Mouse (Mus musculus) forelimb bud, embryonic 11.5 days (tissue): ENCODE measurements around the gene Pde10a.
A peak's percentile ranks its signal among the peaks of the same experiment; 100 is the strongest.

Source experiments
- DNase-seq: peaks from one replicate; pipeline ENCODE4 v3.0.0-alpha.2; 2012; ENCODE audit warnings: low read depth, low spot score

The Pde10a gene

DNA sequence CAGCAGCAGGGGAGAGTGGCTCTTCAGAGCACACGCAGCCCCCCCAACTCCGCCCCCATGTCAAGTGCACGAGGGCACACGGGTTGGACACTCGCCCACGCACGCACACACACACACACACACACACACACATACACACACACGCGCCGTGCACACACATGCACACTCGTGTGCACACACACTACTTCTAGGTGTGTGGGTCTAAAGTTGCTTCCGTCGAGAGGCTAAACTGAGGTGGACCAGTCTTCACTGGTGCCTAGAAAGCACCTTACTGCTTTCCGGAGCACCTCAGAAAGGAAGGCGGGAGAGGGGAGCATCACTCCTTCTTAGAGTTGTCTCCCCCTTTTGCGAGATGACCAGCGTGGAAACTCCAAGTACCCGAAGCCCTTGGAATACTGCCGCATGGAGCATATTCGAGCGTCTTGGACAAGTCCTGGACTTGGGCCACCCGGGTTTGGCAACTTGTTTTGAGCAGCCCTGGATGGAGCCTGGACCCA lies at the start of gene Pde10a:
Pde10a (plus strand) TSS at position 148 of the 497 bp plus-strand sequence.
- no peak for DNase-seq

DNA sequence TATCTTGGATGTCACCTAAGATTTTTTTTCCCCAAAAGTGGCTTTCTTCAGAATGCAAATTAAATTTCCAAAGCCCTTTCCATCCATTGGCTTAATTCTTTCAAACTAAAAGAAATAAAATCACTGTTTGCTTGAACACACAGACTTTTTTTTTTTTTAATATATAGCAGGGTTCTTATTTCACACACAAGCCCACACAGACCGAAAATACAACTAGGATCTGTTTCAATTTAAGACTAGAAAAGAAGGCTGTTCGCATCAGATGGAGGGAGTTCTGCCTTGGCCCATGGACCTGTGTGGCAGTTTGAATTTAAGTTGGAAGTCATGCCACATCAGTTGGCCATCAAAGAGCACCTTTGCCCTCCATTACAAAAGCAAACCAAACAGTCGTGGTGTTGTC lies 46.6 kb upstream of the Pde10a start:
- no peak for DNase-seq

DNA sequence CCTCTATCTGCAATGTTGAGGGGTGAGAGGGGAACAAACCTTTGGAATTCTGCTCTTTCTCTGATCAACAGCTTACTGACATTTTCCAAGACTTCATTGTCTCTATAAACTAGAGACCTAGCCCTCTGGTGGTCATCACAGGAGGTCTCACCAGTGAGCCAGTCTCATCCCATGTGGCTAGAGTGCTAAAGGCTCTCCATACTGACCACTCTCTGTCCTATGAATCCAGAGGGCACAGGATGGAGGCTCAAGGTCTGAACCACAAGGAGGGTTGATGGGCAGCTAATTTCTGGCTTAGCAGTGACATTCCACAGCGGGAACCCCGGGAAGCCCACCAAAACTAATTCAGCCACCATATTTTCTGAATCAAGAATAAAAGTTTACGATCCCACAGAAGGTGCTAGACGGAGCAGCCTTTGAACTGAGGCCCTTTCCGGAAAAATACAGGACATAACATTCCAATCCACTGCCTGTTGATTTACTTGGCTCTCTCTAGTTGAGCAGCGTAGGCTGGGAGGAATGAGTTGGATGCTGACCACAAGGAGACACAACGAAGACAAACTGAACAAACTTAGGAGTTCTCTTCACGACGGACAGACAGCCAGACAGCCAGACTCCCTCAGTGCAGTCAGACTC lies 45.6 kb upstream of the Pde10a start:
- DNase-seq, result peak; percentile 23

DNA sequence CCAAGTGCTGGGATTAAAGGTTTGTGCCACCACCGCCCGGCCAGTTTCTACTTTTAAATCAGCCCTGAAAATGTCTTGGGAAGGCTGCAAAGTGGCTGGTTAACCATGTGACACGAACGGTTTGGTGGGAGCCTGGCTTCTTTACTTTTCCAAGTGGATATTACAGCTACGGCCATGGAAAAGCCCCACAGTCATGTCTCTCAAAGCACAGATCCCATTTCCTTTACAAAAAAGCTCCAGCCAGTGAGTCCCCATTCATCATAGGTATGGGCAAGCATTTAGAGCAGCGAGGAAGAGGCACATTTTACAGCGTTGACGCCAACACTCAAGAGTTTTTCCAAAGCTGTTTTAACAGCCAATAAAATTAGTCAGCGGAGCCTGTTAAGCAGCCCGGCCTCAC lies 43.4 kb upstream of the Pde10a start:
- DNase-seq, result no peak

DNA sequence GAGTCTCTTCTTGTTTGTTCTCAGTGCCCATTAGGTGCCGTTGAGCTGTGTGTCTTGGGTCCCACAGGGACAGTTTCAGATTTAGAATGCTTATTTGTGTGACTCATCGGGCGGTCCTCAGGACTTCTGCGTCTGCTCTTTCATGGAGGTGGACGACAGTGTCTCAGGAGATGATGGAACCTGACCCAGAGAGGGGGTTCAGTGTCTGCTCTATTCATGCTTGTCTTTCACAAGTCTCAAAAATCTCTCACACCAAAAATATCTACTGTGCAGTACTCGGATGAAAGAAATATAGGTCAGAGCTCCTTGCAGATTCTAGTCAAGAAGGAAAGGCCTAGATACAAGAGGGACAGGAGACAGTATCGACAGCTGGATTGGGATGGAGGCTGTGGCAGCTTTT lies 42.3 kb upstream of the Pde10a start:
- DNase-seq, result no peak

DNA sequence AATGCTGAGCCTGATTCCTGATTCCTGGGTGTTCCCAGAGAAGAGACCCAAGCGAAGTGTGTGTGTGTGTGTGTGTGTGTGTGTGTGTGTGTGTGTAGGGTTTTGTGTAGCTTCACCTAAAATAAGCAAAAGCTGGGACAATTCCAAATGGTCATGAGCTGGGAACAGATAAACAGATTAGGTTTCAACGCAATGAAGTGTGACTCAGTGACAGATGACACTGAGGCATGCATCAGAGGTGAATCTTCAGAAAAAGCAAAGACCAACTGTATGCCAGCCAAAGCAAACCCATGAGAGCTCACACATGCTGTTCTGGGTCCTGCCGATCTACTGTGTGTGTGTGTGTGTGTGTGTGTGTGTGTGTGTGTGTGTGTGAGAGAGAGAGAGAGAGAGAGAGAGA lies 40.9 kb upstream of the Pde10a start:
- no peak for DNase-seq

DNA sequence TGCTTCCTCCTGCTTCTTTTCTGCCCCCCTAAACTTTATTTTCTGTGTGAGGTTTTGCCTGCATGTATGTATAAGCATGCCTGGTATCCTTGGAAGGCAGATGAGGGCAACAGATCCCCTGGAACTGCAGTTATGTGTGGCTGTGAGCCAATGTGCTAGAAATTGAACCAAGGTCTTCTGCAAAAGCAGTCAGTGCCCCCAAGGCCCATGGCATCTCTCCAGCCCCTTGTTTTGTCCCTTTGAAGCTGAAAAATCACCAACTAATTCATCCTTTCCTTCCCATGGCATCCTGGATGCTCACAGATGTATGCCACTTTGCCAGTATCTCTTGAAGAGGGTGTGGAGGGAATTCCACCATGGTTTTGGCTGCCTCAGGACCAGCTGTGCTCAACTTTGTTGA lies 40.0 kb upstream of the Pde10a start:
- no peak for DNase-seq

DNA sequence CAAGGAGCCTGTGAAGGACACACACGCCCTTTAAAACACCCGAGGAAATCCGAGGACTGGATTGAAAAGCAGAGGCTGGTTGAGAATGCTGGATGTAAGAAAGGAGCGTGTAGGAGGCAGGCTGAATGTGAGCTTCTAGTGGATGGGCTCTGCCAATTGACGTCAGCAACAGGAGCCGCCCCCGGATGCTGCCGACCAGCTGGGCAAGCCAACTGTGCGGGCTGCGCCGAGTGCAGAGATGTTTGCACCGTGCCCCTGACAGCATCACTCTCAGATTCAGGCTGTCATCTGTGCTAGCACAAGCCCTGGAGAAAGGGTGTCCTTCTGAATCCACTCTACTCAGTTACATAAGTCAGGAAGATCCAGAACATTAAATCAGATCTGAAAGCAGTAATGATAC lies 37.3 kb upstream of the Pde10a start:
- no peak for DNase-seq

DNA sequence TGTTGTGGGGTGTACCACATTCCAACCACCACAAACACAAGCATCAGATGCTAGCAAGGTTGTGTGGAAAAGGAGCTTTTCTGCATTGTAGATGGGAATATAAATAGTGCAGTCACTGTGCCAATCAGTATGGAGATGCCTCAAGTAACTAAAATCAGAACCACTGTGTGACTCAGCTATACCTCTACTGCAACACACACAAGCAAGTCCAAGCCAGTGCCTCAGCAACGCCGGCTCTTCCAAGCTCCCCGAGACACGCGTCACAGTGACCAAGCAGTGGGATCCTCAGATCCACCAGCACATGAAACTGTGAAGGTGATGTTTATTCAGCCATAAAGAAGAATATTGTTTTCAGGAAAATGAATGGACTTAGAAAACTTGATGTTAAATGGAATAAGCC lies 34.2 kb upstream of the Pde10a start:
- no peak for DNase-seq

DNA sequence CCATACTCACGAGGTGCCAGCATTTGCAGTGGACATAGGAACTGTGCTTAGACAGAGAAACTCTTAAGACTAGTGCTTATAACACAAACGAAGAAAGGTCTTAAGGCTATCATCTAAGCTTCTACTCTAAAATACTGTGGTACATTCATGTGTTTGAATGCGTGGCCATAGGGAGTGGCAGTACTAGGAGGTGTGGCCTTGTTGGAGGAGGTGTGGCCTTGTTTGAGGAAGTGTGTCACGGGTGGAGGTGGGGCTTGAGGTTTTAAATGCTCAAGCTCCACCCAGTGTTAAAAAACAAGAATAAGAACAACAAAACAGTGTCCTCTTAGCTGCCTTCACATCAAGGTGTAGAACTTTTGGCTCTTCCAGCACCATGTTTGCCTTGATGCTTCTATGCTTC lies 31.7 kb upstream of the Pde10a start:
- no peak for DNase-seq

DNA sequence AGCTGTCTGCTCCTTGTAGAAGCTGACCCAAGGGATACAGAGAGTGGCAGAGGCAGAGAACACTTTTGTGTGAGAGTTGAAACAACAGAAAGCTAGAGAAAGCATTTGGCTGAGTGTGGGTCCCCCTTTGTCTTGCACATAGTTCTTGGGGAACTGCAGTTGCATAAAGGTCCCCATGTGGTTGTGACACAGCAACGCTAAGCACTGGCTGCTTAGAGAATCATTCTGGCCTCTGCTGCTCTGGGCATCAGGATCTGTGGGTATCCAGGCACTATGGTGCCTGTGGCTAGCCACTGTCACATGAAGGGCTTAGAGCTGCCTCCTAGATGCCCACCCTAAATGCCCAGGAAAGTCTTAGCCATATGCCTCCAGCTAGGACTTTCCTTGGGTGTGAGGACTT lies 27.0 kb upstream of the Pde10a start:
- no peak for DNase-seq

DNA sequence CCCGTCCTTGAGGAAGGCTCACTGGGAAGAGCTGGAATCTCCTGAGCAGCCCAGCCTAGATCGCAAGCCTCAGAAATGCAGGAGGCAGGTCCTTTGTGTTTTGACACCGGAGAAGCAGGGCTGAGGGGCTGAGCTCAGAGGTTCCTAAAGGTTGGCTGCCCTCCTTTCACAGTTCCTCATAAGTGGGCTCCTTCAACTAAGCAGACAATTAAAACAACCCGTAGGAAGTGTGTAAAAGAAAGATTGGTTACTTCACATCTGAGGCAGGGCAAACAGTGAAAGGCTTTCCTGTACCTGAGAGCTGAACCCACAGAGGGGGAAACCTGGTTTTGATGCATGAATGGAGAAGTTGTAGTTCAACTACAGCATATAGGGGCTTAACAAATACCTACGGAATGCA lies 26.5 kb upstream of the Pde10a start:
- no peak for DNase-seq

DNA sequence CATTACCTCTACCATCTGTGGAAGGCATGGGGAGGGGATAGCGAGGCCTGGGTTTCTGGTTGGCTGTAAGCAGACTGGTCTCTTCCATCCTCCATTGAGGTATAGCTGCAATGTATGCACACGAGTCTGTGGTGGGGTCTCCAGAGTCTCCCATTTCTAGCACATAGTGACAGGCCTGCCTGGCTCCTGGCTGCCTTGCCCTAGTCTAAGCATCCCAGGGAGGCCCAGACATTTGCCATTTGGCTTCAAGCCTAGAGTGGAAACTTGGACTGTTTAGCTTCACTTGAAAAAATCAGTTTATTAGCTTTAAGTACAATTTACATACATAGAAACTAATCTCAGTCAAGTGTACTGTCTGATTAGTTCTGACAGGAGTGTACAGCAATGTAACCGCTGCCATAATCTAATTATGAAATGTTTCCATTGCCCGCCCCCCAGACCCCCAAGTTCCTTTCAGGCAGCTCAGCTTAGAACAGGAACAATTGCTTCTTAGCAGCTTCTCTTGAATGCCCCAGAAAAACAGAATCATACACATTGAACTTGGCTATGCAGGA lies 25.5 kb upstream of the Pde10a start:
- no peak for DNase-seq

DNA sequence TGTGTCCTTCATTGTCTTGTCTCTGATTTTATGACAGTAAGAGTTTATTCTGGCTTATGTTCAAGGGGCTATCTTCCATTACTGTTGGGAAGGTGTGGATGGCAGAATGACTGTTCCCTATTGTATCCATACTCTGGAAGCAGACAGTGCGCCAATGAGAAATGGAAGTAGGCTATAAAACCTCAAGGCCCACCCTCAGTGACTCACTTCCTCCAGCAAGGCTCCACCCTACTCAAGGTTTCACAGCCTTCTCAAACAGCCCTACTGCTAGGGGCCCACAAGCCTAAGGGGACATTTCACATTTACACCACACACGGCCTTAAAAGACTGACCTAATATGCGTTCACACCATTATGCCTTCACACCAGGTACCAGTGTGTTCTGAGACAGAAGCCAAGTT lies 20.8 kb upstream of the Pde10a start:
- no peak for DNase-seq

DNA sequence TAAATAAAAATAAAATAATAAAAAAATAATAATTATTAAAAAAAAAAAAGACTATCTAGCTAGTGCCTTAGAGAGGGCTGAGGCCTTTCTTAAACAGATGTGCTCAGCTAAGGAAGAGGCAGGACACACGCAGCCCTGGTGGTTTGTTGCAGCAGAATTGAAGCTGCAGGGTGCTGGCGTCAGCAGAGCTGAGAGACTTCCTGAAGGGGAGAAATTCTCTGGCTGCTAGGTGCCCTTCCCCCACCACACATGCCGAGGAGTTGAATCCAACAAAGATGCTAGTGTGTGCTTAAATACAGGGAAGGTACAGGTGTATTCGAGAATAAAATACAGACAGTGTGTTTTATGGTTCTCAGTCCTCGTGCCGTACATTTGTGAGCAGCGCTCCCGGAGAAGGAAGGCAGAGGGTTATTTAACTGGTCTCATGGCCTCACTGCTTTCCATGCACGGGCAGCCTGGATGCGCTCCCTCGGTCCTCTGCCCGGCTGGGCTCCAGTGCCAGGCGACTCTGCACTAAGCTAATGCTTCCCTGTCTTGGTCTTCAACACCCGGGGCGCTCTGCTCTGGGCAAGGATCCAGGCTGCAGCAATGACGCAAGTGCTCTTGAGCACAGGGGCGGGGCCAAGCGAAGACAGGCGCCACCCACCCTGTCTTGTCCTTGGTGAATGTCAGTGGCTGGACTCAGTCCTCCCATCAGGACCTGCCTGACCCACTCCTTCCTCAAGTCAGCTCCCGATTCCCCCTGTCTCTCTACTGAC lies 19.3 kb upstream of the Pde10a start:
- DNase-seq, result no peak

DNA sequence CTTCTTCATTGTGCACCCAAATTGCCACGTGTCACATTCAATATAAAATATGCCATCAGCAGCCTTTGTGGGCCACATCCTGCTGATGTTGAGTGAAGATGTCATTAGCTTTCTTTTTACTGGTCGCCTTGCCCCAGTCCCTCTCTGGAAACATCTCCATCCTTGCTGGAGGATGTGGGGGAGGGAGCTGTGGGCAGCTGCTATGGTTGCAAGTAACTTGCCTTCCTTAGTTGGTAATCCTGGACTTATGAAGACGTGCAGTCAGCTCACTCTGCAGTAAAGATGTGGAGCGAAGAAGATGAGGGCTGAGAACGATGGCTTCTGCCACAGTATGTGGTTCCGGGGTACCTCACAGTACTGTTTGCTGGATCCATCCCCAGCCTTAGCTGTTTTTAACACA lies 18.4 kb upstream of the Pde10a start:
- no peak for DNase-seq

DNA sequence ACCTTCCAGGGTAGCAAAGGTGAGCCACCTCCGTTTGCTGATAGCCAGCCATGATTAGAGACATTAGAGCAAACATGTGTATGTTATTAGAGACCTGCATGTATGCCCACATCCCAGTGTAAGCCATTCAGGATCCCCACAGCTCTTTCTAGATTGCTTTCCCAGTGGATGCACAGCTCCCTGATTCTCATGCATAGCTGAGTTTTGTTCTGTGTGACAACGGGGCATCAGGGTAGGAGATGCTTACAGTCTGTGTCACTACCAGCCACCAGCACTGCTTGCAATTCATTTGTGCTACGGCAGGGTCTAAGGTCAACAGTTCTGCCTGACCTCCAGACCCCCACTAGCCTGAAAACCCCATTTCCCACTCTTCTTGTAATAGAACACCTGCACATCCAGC lies 17.5 kb upstream of the Pde10a start:
- DNase-seq, result no peak

DNA sequence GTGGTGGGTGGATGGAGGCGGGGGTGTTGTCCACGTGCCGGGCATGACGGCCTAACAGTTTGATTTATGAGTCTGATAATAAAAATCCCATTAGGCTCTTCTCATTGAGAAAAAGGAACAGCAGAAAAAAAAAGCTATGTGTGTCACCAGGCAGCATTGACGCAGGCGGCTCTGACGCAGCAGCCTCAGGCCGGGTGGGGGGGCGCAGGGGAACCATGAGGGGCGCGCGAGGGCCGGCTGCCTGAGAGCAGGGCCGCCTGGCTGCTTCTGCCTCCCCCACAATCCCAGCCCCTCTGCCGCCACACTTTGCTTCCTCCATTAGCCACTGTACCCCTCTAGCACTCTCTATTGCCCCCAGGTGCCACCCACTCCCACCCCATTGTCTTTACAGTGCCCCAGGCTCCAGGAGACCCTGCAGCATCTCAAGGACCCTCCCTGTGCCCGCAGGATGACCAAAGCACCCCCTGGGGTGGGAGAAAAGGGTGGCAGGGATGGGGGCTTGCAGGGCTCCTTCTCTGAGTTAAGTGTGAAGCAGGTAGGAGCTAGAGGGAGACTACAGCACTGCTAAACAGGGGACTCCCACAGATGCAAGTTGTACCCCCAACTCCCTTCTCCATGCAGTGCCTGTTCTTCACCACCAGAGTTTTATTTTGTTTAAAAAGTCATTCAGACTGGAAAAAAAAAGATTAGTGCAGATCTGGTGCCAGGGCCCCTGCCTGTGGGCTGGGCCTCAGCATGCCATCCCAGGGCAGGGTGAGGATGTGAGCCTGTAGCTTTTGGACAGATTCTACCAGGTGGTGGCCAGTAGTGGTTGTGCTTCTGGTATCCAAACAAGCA lies 16.6 kb upstream of the Pde10a start:
- DNase-seq, result peak; percentile 77

DNA sequence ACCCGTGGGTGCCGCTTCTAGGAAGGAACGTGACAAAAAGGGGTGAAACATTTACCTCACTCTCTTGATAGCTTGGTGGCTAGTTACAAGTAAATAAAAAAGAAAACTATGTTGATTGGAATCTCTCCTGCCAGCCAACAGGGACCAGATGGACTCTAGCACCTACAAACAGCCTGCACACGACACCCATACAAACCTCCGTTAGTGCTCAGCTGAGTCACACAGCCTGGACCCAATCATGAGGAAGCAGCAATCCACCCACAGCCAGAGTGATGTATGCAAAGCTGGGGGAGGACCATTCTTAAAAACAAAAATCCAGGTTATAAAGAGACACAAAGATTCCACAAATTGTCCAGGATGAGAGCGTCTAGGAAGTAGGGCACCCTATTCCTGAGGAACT lies 9.2 kb upstream of the Pde10a start:
- DNase-seq, result no peak

DNA sequence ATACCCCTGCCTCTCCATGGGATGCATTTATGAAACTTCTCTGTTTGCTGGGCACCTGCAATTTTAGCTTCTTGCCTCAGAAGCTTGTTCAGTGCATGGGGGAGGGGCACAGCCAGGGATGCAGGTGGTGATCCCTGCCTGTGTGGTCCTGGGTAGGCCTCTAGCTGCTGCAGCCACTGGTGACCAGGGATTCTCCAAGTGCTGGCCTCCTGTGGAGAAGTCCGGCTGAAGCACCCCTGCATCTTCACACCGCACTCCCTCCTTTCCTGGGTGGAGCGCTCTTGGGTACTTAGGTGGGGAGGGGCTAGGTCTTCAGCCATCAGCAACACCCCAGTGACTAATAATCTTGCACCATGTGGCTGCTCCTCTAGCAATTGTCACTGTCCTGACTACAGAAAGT lies 1.2 kb upstream of the Pde10a start:
- no peak for DNase-seq

DNA sequence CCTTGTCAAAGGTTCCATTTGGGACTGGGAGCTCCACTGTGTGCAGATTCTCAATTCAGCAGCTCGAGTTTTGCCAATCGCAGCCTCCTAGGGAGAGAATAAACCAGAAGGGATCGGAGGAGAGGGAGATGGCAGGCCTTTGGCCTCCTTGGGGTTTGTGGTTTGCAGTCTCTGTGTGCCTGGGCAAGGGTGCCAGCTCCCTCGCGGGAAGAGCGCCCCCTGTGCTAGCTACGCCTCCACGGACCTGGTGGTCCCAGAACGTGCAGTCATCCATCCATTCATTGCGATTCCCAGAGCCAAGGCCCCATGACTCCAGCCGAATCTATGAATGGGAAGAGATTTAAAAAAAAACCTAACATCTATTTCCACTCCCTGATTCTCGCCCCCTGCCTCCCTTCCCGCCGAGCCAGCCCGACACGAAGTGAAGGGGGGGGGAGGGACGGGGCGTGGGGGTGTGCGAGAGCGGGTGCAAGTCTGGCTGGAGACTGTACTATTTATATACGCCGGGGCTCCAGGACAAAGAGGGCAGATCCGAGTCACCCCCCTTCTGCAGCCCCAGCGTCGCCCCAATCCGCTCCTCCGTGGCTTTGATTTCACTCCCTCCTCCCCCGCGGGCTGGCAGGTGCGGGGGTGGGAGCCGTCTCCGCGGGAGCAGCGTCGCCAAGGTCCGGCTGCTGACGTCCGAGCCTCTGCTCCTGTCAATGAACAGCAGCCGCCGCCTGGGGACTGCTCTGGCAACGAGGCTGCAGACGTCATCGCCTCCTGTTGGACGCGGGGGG lies 596 bp upstream of the Pde10a start:
- DNase-seq, result peak; percentile 57
